Mouse (Mus musculus): Measurements from ENCODE around the gene Vmn1r212. TPM values are rescaled to one million over a fixed set of nuclear protein-coding genes. Genes with fewer than 3 reads are reported as not detected.

Vmn1r212 gene
- polyA plus RNA-seq (2012; rRNA removed) = not detected in 2 replicates

DNA sequence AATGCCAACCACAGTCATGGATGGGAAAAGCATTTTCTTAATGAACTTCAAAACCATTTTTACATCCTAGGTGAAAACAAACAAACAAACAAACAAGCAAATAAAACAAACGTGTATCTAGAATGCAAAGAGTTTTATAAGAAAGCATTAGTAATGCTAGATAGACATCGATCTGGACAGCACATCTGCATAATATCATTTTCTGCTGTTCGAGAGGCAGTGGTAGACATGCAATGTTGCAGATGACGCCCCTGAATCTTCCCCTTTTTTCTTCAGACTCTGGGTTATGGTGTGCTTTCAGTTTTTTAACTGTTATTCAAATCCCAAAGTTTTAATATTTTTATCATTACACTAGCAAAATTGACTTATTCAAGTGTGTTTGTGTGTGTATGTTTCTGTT lies at the start of gene Vmn1r212:
Vmn1r212 (minus strand) TSS at position 101 of the 400 bp plus-strand sequence.

DNA sequence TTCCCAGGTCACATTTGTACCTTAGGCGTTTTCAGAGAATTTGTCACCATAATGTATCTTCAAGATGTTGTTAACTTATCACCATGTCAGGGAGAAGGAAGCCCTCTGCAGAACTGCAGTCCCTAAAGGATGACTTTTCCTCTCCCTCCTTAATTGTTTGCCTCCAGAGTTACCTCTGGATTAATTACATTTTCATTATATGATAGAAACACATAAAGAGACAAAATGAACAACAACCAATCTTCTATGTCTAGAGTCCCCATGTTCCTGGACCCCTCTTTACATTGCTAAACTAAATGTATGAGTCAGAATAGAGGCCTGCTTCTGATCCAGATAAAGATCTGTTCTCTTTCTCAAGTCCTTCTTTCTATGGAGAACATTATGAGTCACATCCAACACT lies 26.5 kb downstream of the Vmn1r212 start, which contains the start of gene Vmn1r211:
Vmn1r211 (minus strand) TSS at position 101 of the 400 bp plus-strand sequence.

Other genes starting within 250 kb of the Vmn1r212 start
- gene Vmn1r207-ps, start 154.6 kb downstream of the Vmn1r212 start, polyA plus RNA-seq (2012; rRNA removed) = not detected in 2 replicates
- gene Vmn1r208, start 106.8 kb downstream of the Vmn1r212 start, polyA plus RNA-seq (2012; rRNA removed) = not detected in 2 replicates
- not detected in 2 replicates for gene Vmn1r209, start 74.5 kb downstream of the Vmn1r212 start, polyA plus RNA-seq (2012; rRNA removed)
- gene Vmn1r210, start 52.9 kb downstream of the Vmn1r212 start, polyA plus RNA-seq (2012; rRNA removed) = not detected in 2 replicates
- gene Vmn1r211, start 26.6 kb downstream of the Vmn1r212 start, polyA plus RNA-seq (2012; rRNA removed) = not detected in 2 replicates
- not detected in 2 replicates for gene Vmn1r213, start 123.5 kb upstream of the Vmn1r212 start, polyA plus RNA-seq (2012; rRNA removed)
- gene Vmn1r214, start 146.2 kb upstream of the Vmn1r212 start, polyA plus RNA-seq (2012; rRNA removed) = not detected in 2 replicates
- gene Vmn1r215, start 183.8 kb upstream of the Vmn1r212 start, polyA plus RNA-seq (2012; rRNA removed) = not detected in 2 replicates
- not detected in 2 replicates for gene Vmn1r217, start 234.0 kb upstream of the Vmn1r212 start, polyA plus RNA-seq (2012; rRNA removed)
- not detected in 2 replicates for gene Vmn1r218, start 248.9 kb upstream of the Vmn1r212 start, polyA plus RNA-seq (2012; rRNA removed)

Measured in colon, adult 2 months (tissue).